Mouse (Mus musculus) C2C12 (cell line): ENCODE results near the gene Shroom4. TPM values are rescaled to one million over a fixed set of nuclear protein-coding genes. Genes with fewer than 3 reads are reported as not detected.

Experiments
- H3K27me3 ChIP-seq: one replicate; pipeline ENCODE4 v1.6.1; 2011; ENCODE audit not compliant: control insufficient read depth, insufficient read depth, insufficient read length
- H3K36me3 ChIP-seq: one replicate; pipeline ENCODE4 v1.6.1; 2011; ENCODE audit not compliant: control insufficient read depth, insufficient read depth
- H3K4me3 ChIP-seq: one replicate; pipeline ENCODE4 v1.5.1; 2011; ENCODE audit warnings: mild to moderate bottlenecking, control low read depth; ENCODE audit not compliant: poor library complexity, insufficient read depth, severe bottlenecking
- H3K79me2 ChIP-seq: one replicate; pipeline ENCODE4 v1.6.1; 2011; ENCODE audit not compliant: control insufficient read depth, insufficient read depth
- H3K79me3 ChIP-seq: one replicate; pipeline ENCODE4 v1.6.1; 2011; ENCODE audit warnings: low read depth, control low read depth
- H3ac ChIP-seq: one replicate; pipeline ENCODE3; 2011; ENCODE audit warnings: low read depth; ENCODE audit not compliant: control insufficient read depth, insufficient read length
- CEBPB ChIP-seq: IDR thresholded peaks from one replicate; pipeline ENCODE4 v1.6.1; 2011; ENCODE audit warnings: low read depth, mild to moderate bottlenecking, control low read depth, moderate library complexity
- CTCF ChIP-seq: IDR thresholded peaks from one replicate; pipeline ENCODE4 v1.5.1; 2011; ENCODE audit not compliant: control insufficient read depth, insufficient read depth, insufficient read length
- FOSL1 ChIP-seq: IDR thresholded peaks from one replicate; pipeline ENCODE4 v1.8.0; 2011; ENCODE audit warnings: mild to moderate bottlenecking, low read length; ENCODE audit not compliant: poor library complexity, insufficient read depth, severe bottlenecking
- MAX ChIP-seq: IDR thresholded peaks from one replicate; pipeline ENCODE4 v1.6.1; 2011; ENCODE audit warnings: mild to moderate bottlenecking, control low read depth
- MYOD1 ChIP-seq: IDR thresholded peaks from one replicate; pipeline ENCODE4 v1.6.1; 2011; ENCODE audit warnings: low read depth; ENCODE audit not compliant: control insufficient read depth, insufficient read length
- MYOG ChIP-seq: IDR thresholded peaks from one replicate; pipeline ENCODE4 v1.6.1; 2011; ENCODE audit not compliant: control insufficient read depth, insufficient read length; ENCODE audit errors: extremely low read depth
- USF1 ChIP-seq: IDR thresholded peaks from one replicate; pipeline ENCODE4 v1.6.1; 2011; ENCODE audit warnings: low read depth, mild to moderate bottlenecking, control low read depth, moderate library complexity
- polyA plus RNA-seq: library from polyadenylated mRNA; unstranded; fragments of >200 nt; fragmentation: generic; extraction: Trizol; gene quantifications from one replicate; pipeline ENCODE4 v1.2.1, GENCODE M21; 2012; ENCODE audit warnings: missing spikeins

Shroom4 gene
- polyA plus RNA-seq, 1 experiment, result 3.1 TPM

DNA sequence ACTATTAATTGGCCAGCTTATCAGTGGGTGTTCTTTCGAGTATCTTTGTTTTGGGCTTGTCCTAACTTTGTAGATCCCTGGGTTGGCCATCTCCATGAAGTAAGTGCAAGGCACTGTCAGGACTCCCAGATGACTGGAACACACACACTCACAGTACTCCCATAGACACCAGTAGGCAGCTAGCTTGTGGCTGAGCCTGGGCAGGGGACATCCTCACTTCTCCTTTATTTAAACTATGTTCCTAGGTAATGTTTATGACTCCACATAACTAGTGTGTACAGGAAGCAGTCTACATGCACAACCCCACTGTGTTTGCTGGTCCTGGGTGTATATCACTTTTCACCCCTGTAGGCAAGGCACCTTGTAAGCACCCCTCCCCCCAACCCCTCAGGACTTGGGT, 461 bp upstream of the Shroom4 start:
- H3K27me3 ChIP-seq, result no peaks in the 10 kb centered on the region
- TF ChIP-seq CEBPB (no peak), USF1 (no peak), MYOD1 (no peak), MYOG (no peak), CTCF (no peak)

DNA sequence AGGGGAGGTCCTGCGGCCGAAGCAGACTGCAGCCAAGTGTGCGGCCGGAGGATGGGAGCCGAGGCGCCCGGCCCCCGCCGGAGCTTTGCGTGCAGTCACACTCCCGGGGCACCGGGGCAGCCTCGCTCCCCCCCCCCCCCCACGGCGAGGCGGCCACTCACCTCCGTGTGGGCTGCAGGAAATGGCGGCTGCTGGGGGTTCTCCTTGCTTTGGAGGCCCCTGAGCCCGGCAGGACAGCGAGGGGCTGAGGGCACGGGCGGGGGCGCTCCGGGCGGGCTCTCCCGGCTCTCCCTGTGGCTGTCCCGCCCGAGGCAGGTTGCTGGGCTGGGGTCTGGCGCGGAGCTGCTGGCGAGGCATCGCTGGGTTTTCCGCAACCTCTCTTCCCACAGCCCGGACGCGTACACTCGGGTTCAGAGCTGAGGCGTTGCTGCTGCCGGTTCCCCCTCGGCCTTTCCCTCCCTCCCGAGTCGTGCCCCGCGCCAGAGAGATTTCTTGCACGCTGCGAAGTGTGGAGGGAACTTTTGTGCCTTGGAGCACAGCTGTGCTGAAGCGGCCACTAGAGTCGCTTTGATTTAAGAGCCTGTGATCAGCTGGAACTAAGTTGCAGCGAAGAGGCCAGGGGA, 855 bp downstream of the Shroom4 start:
- TF ChIP-seq MAX, result no peak

More for the DNA sequence above, 461 bp upstream of the Shroom4 start:
- Histone ChIP-seq H3K4me3 (peak overlapping the region; percentile 21), H3K79me2 (peaks cover 13% of the 10 kb centered on the region), H3K79me3 (no peaks in the 10 kb centered on the region), H3ac (peak overlapping the region; percentile 45), H3K36me3 (no peaks in the 10 kb centered on the region)

DNA sequence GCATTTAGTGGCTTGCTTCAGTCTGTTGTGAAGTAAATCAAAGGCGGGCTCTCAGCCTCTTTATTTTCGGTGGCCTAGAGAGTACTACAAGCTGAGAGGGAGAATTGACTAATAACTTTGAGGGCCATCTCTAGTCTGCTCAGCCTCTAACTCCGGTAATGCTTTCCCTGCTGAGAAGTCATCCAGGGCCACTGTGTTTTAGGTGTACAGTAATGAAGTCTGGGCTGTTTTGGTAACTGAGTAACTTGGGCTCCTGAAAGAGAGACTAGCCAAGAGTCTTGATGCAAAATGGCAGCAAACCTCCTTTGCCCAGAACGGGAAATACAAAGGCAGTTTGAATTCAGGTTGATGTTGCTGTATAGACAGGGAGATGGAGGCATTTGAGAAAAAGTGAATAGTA, 3.3 kb downstream of the Shroom4 start:
- Histone ChIP-seq H3K79me2 (peaks cover 19% of the 10 kb centered on the region), H3K79me3 (peaks cover 2% of the 10 kb centered on the region), H3ac (no peak overlapping the region), H3K36me3 (no peaks in the 10 kb centered on the region), H3K4me3 (no peak overlapping the region), H3K27me3 (no peaks in the 10 kb centered on the region)
- TF ChIP-seq USF1 (no peak), CEBPB (no peak), FOSL1 (no peak), MYOD1 (no peak), MYOG (no peak), MAX (no peak), CTCF (no peak)

More for the DNA sequence above, 855 bp downstream of the Shroom4 start:
- H3K36me3 ChIP-seq, result no peaks in the 10 kb centered on the region
- H3K79me3 ChIP-seq, result peaks cover 2% of the 10 kb centered on the region
- H3K79me2 ChIP-seq, result peaks cover 18% of the 10 kb centered on the region
- peak overlapping the region; percentile 89 for H3ac ChIP-seq
- H3K27me3 ChIP-seq, result no peaks in the 10 kb centered on the region
- H3K4me3 ChIP-seq, result peak overlapping the region; percentile 39

DNA sequence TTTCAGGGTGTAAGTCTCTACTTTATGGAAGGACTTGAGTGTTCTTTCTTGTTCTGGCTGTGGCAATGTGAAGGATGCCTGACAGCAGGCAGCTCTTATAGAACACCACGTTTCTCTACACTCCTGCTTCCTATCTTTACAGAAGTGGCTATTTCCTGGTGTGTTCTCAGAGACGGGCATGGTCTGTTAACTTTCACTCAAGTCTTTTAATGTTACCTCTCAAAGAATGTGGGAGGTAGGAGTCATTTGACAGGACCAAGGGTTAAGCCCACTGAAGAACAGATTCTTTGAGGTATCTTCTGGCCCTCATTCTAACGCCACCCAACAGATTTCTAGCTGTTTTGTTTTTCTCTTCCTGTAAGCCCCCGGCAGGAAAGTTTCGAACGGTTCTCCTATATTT, 9.5 kb downstream of the Shroom4 start:
- H3K27me3 ChIP-seq, result no peaks in the 10 kb centered on the region
- peaks cover 5% of the 10 kb centered on the region for H3K79me3 ChIP-seq
- no peaks in the 10 kb centered on the region for H3K36me3 ChIP-seq
- no peak overlapping the region for H3ac ChIP-seq
- H3K4me3 ChIP-seq, result no peak overlapping the region
- H3K79me2 ChIP-seq, result peaks cover 5% of the 10 kb centered on the region
- TF ChIP-seq CEBPB (no peak), USF1 (no peak), MAX (no peak), FOSL1 (no peak), MYOG (no peak), MYOD1 (no peak), CTCF (no peak)

DNA sequence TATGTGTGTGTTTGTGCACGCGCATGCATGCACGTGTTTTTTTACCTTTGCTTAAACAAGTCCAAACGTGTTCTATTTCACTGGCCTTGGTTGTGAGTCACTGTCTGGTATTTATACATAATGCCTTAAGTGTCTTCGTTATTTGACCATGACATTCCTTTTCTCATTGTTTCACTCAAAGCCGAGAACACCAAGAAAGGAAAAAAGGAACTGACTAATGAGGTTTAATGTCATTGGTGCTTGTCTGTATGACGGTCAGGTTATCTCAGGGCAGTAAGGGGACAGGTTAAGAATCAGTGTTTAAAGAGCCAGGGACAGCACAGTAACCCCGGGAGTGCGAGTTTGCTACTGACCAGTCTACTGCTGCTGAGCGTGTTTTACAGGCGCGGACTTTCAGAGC, 15.8 kb downstream of the Shroom4 start:
- Histone ChIP-seq H3K79me2 (peaks cover 8% of the 10 kb centered on the region), H3K27me3 (no peaks in the 10 kb centered on the region), H3K36me3 (no peaks in the 10 kb centered on the region), H3K79me3 (peaks cover 6% of the 10 kb centered on the region), H3ac (no peak overlapping the region), H3K4me3 (no peak overlapping the region)
- TF ChIP-seq FOSL1, result no peak
- TF ChIP-seq MAX, result no peak
- no peak for TF ChIP-seq MYOD1
- TF ChIP-seq MYOG, result no peak
- TF ChIP-seq USF1, result no peak
- no peak for TF ChIP-seq CEBPB
- TF ChIP-seq CTCF, result no peak

DNA sequence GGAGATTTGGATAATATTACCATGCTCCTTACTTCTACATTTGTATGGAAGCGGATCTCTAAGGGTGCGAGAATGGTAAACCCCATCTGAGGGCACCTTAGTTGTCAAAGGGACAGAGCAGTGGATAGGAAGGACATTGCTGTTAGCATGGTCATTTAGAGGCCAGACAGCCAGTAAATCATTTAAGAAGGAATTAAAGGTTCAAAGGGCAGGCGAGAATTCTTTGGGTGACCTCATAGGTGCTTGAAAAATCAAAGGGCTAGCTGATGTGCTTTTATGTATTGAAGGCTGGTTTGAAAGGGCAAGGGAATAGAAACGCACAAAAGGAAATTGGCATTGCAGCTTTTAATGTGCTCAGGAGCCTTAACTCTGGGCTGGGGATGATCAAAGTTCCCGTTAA, 16.3 kb downstream of the Shroom4 start:
- Histone ChIP-seq H3K27me3 (no peaks in the 10 kb centered on the region), H3K36me3 (no peaks in the 10 kb centered on the region), H3K79me2 (peaks cover 8% of the 10 kb centered on the region), H3K79me3 (peaks cover 6% of the 10 kb centered on the region), H3K4me3 (no peak overlapping the region), H3ac (no peak overlapping the region)
- no peak for TF ChIP-seq CEBPB
- TF ChIP-seq USF1, result no peak
- TF ChIP-seq MAX, result no peak
- no peak for TF ChIP-seq MYOD1
- no peak for TF ChIP-seq MYOG
- no peak for TF ChIP-seq CTCF
- TF ChIP-seq FOSL1, result no peak
